Mouse (Mus musculus): ENCODE data around the gene Defb43. TPM values are rescaled to one million over a fixed set of nuclear protein-coding genes. Genes with fewer than 3 reads are reported as not detected.

Defb43 gene
- polyA plus RNA-seq, 1 experiment from 2014 or later = not detected

Other genes with a start within 250 kb of the Defb43 start
- gene Wdfy2, start 174.1 kb upstream of the Defb43 start, polyA plus RNA-seq (2016; fragmentation: Nextera tagmentation; extraction: Ambion mirVana) = 14.2 and 15.0 TPM in 2 replicates
- not detected in 2 replicates for gene Defb48, start 27.3 kb upstream of the Defb43 start, polyA plus RNA-seq (2016; fragmentation: Nextera tagmentation; extraction: Ambion mirVana)
- gene Defb47, start 13.7 kb upstream of the Defb43 start, polyA plus RNA-seq (2016; fragmentation: Nextera tagmentation; extraction: Ambion mirVana) = not detected in 2 replicates
- gene Defb42, start 35.2 kb downstream of the Defb43 start, polyA plus RNA-seq (2016; fragmentation: Nextera tagmentation; extraction: Ambion mirVana) = 0.31 TPM in 1 of 2 replicates, not detected in the other
- not detected in 2 replicates for gene Defb30, start 38.2 kb downstream of the Defb43 start, polyA plus RNA-seq (2016; fragmentation: Nextera tagmentation; extraction: Ambion mirVana)

All from hindbrain, embryonic 12.5 days (tissue).